Mouse (Mus musculus): ENCODE measurements around the gene Cyb5b. TPM values are rescaled to one million over a fixed set of nuclear protein-coding genes. Genes with fewer than 3 reads are reported as not detected.
"Not testable (repeated sequence)": the region's sequence is repeated elsewhere in the genome, so short reads cannot be mapped to it uniquely, and the experiment has no call there.

Gene Cyb5b
- polyA plus RNA-seq, 2 experiments from 2014 or later: 36.6 to 37.2 TPM

DNA sequence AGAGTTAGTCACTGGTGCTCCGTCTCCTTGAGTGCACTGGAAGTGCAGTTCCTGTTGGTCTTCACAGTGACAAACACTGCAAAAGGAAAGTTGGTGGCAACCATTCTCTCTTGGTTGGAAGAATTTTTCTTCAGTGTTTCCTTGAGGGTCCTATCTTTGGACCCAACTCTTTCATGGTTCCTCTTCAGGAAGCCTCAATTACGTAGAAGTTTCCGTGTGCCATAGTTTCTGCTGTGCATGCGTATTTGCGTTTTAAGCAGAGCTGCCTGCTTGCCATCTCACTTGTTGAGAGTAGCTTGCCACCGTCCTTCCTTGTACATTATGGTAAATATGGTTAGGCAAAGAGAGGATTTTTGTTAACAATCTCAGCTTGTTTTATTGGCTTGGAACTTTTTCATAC is 30.7 kb downstream of the Cyb5b start:
- ATAC-seq: no peak

DNA sequence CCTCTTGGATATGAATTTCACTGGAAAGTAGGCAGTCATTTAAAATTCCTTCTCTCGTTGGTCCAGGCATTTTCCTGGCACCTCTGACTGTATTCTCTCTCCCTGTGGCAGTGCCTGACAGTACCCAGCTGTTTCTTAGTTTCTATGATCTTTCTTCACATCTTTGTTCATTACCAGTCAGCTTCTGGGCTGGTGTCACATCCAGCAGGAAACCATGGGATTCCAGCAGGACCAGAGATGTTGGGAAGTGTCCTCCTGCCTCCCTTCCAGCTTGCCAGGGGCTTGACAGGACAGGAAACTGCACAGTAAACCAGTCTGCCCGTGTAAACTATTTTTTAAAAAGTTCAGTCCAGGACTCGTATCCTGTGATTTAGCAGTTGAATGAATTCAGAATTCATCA is 34.6 kb downstream of the Cyb5b start:
- ATAC-seq: no peak

DNA sequence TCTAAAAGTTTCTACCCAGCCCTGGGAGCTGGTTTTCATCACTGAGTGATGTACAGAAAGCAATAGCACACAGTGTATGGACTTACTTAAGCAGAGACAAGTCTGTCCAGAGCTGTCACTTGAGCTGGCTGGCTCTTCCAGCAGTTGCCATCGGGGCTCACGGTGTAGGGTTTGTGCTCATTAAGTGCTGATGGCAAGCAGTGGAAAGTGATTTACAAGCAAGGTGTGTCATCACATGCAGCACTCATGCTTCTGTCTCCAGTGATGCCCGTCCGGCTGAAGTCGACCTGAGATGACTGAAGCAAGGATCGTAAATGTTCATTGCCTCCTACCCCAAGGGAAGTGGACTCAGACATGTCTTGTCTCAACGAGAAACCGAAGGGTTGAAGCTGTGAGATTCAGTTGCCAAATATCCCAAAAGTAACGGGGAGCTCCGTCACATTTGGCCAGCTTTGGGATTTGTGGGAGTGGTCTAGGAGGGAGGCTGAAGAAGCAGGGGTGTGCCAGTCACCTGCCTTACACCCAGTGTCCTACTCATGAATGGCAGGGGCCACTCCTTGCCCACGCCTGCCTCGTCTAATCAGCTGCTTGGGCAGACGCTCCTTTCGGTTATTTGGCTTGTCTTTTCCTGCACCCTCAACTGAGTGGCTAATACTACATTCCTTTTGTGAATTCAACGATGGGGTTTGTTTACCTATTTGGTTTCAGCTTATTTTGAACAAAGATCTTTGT is 36.4 kb downstream of the Cyb5b start:
- no peak for ATAC-seq

DNA sequence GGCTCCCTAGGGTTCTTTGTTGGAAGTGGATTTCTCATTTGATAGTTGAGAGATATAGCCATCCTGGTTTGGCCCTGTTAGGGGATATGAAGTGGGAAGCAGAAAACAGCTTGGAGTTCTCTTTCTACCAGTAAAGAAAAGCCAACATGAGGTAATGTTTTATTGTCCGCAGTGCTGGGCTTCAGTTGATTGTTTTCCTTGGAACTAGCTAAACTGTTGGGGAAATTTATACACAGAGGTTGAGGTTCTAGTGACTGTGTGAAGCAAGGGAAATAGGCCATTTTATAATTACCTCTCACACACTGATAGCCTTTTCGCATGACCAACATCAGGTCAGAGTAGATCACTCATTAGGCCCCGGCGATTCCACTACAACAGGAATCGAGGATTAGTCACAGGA is 37.2 kb downstream of the Cyb5b start:
- ATAC-seq: no peak

DNA sequence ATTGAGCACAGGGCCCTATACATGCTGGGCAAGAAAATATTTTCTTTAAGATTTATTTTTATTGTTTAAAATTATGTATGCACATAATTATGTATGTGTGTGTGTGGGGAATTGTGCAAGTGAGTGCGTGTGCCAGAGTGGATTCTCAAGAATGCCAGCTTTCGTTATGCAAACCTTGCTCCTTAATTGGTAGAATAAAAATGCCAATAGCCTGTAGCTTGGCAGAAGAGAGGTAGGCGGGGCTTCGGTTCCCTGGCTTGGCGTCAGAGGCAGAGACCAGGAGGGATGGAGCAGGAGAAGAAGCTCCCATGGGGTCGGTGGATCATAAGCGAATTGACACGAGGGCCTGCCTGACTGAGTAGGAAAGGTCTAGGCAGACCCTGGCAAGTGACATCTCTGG is 42.2 kb downstream of the Cyb5b start:
- ATAC-seq: no peak

DNA sequence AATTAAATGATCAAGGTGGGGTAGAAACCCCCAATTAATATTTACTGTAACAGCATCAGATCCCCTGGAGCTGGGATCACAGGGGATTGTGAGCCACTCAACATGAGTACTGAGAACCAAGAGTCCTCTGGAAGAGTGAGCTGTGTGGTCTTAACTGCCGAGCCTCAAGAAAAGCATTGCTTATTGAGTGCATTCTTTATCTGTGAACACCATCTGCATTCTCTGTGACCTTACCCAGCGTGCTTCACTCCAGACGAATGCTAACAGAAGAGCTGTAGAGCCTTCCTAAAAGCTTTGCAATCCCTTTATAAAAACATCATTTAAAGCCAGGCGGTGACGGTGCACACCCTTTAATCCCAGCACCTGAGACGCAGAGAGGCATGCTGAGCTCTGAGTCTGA is 42.9 kb downstream of the Cyb5b start:
- ATAC-seq: no peak

DNA sequence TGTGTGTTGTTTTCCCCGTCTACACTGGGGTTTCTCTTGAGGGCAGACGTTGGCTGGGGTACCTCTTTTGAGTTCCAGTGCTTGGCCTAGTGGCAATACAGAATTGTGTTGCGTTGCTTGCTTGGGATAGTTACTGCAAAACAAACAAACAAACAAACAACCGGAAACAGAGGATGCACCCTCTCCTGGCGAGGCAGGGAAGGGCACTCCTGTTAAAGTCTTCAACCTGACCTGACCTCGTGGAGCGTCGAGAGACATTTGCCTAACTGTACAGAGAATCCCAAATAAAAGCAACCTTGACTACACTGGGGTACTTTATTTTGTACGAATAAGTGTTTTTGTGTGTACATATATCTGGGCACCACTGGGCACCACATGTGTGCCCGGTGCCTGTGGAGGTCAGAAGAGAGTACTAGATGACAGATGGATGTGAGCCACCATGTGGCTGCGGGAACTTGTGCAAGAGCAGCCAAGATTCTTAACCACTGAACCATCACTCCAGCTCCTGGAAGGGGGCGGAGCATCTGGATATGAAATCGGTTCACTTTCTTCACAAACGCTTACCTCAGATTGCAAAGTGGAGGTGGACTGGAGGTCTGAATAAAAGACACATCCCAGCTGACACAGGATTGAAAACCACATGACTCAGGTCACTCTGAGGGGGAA is 44.5 kb downstream of the Cyb5b start:
- ATAC-seq: no peak

DNA sequence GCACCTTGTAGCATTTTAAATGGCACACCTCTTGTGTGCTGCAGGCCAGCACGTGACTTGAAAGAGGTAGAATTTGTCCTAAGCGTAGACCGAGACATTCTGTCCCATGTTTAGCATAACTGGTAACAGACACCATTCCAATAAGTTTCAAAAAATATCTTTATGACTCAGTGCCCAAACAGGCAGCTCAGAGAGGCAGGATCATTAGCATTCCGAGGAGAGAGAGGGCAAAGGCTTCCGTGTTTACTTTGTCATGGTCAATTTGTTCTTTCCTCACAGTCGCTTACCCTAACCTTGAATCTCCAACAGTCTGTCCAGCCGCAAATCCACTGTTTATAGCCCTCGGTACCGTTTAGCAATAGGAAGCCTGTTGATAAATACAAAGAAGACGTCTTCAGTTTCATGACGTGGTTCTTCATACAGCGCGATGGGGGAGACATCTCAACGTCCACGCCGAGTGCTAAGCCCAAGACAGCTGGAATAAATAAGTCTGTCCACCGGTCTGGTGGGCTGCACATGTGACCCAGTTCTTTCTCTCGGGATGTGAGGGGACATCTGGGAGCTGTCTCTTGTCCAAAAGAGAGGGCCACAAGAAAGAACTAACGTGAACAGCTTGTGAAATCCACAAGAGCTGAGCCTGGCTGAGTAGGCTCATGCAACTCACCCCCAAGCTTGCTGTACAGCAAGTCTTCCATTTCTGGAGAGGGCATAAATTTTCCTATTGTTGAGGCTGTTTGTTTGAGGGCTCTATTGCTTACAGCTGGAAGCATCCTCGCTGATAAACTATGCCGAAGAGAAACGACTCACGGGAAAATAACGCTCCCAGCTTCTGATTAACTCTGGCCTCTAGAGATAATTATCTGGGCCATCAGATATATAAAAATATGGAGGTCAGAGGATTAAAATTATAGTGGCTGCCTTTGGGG is 47.7 kb downstream of the Cyb5b start:
- no peak for ATAC-seq

DNA sequence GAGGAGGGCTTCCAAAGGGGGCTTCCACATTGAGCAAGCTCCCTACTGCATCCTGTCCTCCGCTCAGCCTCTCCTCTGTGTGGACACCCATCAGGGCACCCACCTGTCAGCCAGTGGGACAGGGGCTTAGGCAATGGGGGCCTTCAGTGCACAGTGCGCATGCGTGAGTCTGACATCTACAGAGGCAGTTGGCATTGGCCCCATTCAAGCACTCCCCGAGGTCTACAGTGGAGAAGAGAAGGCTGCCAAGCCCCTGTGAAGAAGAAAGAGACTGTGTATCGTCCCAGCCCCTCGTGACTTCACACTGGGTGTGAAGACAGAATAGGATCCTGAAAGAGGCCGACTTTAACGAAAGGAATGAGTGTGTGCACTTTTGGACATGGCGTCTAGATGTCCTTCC is 54.7 kb downstream of the Cyb5b start:
- no peak for ATAC-seq

DNA sequence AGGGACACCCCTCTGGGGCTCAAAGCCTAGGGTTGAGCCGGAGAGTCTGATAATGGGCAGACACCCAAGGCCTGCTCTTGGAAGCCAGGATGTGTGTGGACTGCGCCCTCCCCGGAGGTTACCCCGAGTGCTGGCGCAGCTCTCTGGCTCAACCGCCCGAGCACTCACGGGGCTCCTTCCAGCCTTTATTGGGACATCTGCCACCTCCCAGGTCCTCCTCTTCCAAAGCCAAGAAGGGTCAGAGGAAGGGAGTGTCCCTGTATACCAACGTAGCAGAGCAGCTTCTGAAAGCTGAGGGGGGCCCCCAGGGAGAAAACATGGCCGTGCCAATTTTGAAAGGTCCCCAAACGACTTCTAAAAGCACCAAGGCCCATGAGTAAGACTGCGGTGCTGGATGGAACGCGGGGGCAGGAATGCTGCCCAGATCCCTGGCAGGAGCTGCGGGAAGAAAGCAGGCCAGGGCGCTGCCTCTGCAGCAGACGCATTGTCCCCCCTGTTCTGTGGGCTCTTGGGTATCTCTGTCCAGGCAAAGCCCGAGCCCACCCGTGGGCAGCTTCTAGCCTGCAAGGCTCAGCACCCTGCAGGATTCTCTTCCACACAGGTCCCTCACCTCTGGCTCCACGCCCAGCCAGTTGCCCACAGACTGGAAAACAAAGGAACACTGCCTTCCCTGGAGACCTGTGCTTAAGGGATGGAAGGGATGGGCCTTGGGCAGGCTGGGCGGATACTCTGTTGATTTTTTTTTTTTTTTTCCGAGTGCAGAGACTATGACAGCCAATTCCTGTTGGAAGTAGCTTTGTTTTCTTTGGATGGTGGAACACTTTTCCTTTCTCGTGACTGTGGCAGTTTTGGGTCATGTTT is 55.5 kb downstream of the Cyb5b start:
- no peak for ATAC-seq

DNA sequence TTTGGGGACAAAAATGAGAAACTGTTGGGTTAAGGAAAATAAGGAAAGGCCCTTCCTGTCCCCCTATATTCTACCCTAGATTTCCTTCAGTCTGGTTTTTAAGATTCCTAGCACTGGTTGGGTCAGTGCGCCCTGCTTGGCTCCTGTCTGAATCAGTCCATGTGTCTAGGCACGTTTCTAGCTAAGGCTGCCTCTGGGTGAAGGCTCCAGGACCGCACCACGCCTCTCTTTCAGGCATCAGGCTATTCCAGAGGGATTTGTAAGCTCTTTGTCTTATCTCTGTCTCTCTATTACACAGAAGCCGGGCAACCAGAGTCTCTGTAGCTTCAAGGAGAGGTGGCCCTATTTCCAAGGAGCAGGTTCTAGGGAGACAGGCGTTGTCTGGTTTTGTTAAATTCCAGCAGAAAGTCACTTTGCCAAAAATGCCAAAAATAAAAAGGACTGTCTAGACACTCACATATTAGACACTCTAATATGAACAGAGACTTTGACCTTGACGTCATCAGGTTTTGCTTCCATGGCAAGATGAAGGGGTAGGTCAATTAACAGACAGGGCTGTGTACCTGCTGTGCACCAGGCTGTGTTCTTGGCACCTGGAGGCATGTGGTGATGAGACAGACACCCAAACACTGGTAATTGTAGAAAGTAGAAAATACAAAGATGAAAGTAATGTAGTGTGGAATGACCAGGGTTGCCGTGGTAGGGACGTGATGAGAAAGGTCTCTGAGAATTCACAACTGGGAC is 56.5 kb downstream of the Cyb5b start:
- no peak for ATAC-seq

DNA sequence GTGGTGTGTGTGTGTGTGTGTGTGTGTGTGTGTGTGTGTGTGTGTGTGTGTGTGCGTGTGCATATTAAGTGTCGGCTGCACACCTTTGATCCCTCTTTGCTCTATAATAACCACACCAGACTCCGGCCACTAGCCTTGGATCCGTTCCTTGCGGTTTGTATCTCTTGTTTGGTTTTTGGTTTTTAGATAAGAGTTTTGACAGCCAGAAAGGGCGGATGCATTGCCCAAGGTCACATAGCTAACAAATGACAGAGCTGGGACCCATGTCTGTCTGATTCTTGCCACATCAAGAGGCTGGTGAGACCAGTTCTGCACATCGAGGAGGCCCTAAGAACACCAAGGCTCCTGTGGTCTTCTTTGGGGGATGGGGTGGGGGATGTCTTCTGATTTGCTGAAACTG is 58.7 kb downstream of the Cyb5b start:
- ATAC-seq: no peak

DNA sequence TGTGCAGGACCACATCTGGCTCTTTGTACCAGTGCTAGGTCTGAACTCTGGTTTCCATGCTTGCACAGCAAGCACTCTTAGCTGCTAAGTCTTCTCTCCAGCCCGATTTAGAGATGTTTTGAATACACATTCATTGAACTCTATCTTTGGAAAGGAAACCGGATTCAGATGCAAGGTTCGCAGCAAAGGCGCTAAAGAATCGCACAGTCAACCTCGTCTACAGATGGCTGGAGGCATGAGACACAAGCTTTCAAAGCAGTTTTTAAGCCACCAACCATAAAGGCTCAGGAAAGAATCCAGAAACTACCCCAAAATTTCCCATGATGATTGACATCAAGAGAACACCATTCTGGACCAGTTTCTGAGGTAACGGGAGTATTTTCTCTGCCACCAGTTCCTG is 61.6 kb downstream of the Cyb5b start:
- ATAC-seq: no peak

DNA sequence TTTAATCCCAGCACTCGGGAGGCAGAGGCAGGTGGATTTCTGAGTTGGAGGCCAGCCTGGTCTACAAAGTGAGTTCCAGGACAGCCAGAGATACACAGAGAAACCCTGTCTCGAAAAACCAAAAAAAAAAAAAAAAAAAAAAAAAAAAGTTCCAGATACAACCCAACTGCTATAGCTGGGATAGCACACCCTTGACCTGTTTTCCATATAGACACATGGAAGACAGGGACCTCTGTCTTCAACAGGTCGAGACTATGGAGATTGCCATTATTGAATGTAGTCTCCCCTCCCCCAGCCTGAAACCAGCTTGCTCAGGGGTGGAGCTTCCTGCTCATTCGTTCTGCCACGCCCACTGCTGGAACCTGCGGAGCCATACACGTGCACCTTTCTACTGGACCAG is 66.8 kb downstream of the Cyb5b start:
- not testable (repeated sequence) for ATAC-seq

DNA sequence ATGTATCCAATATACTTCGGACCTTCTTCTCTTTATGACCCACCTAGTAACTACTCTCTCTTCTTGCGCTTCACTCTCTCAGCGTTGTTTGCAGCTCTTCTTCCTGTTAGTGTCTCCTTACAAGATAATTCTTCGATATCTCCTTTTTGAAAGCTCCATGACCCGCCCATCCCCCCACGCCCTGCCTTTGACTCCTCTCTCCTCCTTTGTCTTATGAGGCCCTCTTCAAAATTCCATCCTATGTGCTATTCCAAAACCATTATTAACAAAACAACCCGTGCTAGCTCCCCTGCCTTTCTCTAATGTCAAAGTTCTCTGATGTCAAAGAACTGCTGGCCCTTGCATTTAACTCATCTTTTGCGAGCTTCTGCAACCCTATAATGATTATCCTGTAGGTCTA is 67.7 kb downstream of the Cyb5b start:
- no peak for ATAC-seq

DNA sequence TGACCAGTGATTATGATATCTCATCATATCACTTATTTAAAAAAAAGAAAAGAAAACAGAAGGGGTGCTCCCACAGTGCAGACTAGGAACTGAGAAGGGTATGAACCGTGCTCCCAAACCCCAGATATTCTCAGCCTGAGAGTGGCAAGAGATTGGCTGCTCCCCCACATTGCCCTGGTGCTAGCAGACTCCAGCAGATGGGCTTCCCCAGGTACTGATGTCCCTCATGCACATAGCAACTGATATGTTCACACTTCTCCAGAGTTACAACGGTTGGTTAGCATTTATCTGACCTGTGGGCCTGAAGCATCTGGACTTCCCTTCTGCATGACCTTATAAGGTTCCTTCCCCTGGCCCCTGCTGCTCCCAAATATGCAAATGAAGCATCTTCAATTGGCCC is 68.6 kb downstream of the Cyb5b start:
- ATAC-seq: no peak

DNA sequence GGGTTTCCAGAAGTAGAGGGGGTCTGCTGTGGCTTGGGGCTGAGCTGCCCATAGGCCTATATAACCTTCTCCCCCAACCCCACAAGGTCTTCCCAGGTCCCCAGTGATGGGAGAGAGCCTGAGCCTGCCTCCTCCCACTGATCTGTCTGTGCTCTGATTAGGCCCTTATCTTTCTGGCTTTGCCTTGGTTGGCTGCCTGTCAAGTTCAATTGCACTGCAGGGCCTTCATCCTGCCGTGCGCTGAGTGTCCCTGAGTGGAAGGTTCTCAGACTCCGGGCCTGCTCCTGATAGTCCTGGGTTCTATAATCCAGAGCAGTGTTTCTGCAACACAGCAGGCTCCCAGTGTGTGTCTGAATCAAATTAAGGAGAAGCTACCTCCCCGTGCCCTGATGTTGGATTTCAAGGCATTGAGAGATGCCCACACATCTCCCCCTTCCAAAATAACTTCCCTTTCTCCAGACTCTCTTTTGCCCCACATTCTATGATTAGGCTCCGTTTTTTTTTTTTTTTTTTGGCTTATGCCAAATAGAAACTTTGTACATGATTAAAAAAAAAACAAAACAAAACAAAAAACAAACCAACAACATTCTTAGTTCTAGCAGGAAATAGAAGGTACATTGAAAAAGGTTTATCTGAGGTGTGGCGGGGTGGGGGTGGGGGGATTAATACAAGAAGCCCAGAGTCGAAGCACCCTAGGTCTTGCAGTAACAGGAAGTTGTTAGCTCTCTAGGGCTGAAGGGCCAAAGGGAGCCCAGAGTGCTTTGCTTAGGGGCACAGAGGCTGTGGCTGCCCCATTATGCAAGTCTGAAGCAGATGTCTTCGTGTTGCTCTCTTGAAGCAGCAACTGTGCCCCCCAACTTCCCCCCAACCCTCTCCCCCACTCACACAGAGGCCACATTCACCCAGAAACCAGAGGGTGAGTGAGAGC is 71.7 kb downstream of the Cyb5b start:
- ATAC-seq: no peak

DNA sequence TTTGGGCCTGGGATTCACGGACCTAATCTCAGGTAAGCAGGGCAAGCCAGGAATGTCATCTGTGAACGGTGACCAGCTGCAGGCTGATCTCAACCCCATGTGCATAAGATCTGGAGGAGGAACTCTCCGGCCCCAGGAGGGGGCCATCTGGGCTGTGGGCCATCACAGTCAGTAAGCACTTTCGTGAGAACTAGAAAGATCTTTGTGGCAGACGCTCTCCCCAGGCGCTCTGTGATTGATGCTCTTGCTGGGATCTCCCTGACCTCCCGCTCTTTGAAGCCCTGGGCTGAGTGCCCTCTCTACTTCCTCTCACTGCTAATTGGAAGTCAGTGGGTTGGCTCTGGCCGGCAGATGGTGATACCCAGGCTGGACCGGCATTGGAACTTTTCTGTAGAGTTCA is 75.7 kb downstream of the Cyb5b start:
- no peak for ATAC-seq

DNA sequence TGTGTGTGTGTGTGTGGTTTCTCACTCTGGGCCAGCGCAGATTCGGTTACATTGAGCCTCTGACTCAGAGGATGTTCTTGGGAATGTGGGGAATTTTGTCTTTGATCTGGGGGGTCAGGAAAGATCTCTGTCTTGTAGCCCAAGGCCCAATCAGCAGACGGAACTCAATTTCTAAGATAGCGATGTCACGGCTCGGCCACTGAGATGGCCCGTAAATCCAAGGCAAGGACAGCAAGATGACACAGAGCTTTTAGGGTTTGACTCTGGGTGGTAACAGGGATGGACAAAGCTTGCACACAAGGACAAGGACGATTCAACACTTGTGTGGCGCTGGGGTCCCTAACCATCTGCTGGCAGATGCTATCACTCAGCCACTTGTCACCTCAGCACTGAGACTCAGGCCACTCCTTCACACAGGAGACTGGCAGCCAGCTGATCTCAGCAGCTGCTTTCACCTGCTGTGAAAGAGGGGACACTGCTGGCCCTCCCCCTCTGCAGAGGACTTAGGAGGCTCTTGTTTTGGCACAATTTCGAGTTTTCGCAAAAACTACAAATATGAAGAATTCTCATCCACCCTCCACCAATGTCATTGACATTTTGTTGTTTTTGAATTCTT is 76.7 kb downstream of the Cyb5b start:
- ATAC-seq: no peak

DNA sequence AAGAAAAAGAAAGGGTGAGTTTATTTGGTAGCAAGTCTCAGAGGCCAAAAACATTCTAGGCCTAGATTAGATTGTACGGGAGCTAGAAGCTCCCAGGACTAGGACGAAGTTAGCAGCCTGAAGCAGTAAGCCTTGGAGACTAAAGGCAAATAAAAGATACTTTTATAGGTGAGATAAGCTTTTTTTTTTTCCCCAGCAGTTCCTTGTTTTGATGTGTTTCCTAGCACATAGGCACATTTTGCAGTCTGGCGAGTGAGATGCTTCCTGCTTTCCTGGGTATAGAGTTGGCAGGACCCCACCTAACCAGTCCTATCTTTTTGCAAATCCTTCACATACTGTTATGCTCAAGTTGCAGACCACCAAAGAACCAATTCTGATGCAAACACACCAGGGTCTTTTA is 82.8 kb downstream of the Cyb5b start:
- ATAC-seq: no peak
